Mouse (Mus musculus): ENCODE measurements around the gene Trpc4ap. TPM values are rescaled to one million over a fixed set of nuclear protein-coding genes. Genes with fewer than 3 reads are reported as not detected.
A peak's percentile ranks its signal among the peaks of the same experiment; 100 is the strongest.
"Not testable (repeated sequence)": the region's sequence is repeated elsewhere in the genome, so short reads cannot be mapped to it uniquely, and the experiment has no call there.

The Trpc4ap gene
- 50.8 and 59.8 TPM in 2 replicates for polyA plus RNA-seq (2015; fragmentation: Nextera tagmentation; extraction: Ambion mirVana)

- WGBS (ENCODE audit: insufficient replicate concordance), result under 1% methylated on average over 56 of the region's 72 CpGs
- ATAC-seq (ENCODE audit: low read depth), result peak; percentile 96
- no peaks in the 10 kb centered on the region for H3K9me3 ChIP-seq (replicated peaks)
Observed at GRCm38 (mm10) chr2:155691723-155692493, at the start of gene Trpc4ap. Trpc4ap (minus strand) TSS chr2:155692384.

DNA sequence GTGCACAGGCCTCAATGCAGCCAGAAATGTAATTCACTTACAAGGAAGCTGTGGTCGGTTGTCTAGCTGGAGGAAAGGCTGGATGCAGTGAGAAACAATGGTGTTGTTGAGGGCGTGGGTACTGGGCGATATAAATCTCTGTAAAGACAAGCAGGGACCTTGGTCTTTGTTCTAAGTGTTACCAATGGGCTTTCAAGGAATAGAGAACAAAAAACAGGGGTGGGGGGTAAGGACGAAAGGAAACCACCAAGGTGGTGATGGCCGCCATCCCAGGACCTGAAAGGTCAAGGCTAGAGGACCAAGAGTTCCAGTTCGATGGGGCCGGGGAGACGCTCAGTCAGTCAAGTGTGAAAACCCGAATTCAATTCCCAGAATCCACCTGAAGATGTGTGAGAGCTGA, 45.6 kb upstream of the Trpc4ap start:
- H3K9ac ChIP-seq, result no peak overlapping the region
- H3K4me2 ChIP-seq, result no peak overlapping the region
- H3K36me3 ChIP-seq, result no peaks in the 10 kb centered on the region
- DNase-seq (no peak), ATAC-seq (ENCODE audit: low read depth) (no peak)
- H3K27me3 ChIP-seq, result peaks cover 5% of the 10 kb centered on the region
- 44% methylated on average over 9 of the region's 9 CpGs for WGBS (ENCODE audit: insufficient replicate concordance)
- peaks cover 8% of the 10 kb centered on the region for H3K4me1 ChIP-seq (replicated peaks)
- H3K27ac ChIP-seq, result no peak overlapping the region
- no peaks in the 10 kb centered on the region for H3K9me3 ChIP-seq (replicated peaks)
- H3K4me3 ChIP-seq (replicated peaks), result no peak overlapping the region

More at GRCm38 (mm10) chr2:155691723-155692493, at the start of gene Trpc4ap:
- Histone ChIP-seq H3K9ac (peak within 1 kb of the TSS; percentile 93), H3K27me3 (no peaks in the 10 kb centered on the region), H3K36me3 (peaks cover 12% of the 10 kb centered on the region; the same call in 1 of the 2 replicates), H3K4me2 (peak within 1 kb of the TSS; percentile 79), H3K4me1 (replicated peaks) (peaks cover 29% of the 10 kb centered on the region), H3K27ac (peak within 1 kb of the TSS; percentile 85), H3K4me3 (replicated peaks) (peak within 1 kb of the TSS; percentile 97)
- peak; percentile 93 for DNase-seq

DNA sequence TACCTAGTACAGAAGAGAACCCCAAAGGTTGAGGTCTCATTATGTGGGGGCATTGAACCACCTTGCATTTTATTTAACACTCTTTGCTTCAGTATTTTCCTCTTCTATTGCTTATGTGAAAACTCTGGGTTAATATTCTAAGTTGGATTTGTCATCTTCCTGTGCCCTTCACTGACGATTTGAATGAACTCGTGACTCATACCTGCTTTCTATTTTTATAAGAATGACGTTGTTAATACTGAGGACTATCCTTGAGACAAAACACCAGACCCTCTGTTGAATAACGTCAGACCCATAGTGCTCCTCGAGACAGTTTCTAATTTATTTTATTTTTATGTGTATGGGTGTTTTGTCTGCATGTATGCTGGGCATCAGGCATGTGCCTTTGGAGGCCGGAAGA, 44.8 kb upstream of the Trpc4ap start:
- Histone ChIP-seq H3K9ac (no peak overlapping the region), H3K9me3 (replicated peaks) (no peaks in the 10 kb centered on the region), H3K27ac (no peak overlapping the region), H3K36me3 (no peaks in the 10 kb centered on the region), H3K4me3 (replicated peaks) (no peak overlapping the region), H3K27me3 (no peaks in the 10 kb centered on the region), H3K4me1 (replicated peaks) (no peaks in the 10 kb centered on the region), H3K4me2 (no peak overlapping the region)
- DNase-seq (no peak), ATAC-seq (ENCODE audit: low read depth) (no peak)
- 55% methylated on average over 6 of the region's 6 CpGs for WGBS (ENCODE audit: insufficient replicate concordance)

DNA sequence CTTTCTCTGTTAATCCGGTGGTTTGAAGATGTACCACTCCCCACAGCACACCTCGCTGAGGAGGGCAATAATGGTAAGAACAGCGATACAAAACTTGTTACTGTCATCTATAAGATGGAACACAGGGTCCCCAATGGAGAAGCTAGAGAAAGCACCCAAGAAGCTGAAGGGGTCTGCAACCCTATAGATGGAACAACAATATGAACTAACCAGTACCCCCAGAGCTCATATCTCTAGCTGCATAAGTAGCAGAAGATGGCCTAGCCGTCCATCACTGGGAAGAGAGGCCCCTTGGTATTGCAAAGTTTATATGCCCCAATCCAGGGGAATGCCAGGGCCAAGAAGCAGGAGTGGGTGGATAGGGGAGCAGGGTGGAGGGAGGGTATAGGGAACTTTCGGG, 43.6 kb upstream of the Trpc4ap start, which contains the start of gene Gm17581:
TSS of gene Gm17581 (minus strand) at position 101 of the 400 bp plus-strand sequence.
- H3K4me3 ChIP-seq (replicated peaks); H3K27ac ChIP-seq; H3K9me3 ChIP-seq (replicated peaks); H3K36me3 ChIP-seq; H3K4me2 ChIP-seq; H3K9ac ChIP-seq; H3K27me3 ChIP-seq; H3K4me1 ChIP-seq (replicated peaks); ATAC-seq (ENCODE audit: low read depth); DNase-seq: not testable (repeated sequence)
- 69% methylated on average over 5 of the region's 5 CpGs for WGBS (ENCODE audit: insufficient replicate concordance)

- no peaks in the 10 kb centered on the region for H3K27me3 ChIP-seq
- ATAC-seq (ENCODE audit: low read depth) (no peak), DNase-seq (no peak)
- no peak overlapping the region for H3K27ac ChIP-seq
- H3K4me2 ChIP-seq, result no peak overlapping the region
- no peaks in the 10 kb centered on the region; the same call in 1 of the 2 replicates for H3K4me1 ChIP-seq (replicated peaks)
- no peak overlapping the region for H3K4me3 ChIP-seq (replicated peaks)
- H3K9me3 ChIP-seq (replicated peaks), result no peaks in the 10 kb centered on the region
- no peak overlapping the region for H3K9ac ChIP-seq
- WGBS (ENCODE audit: insufficient replicate concordance), result 74% methylated on average over 5 of the region's 5 CpGs
- no peaks in the 10 kb centered on the region for H3K36me3 ChIP-seq
Observed at GRCm38 (mm10) chr2:155735080-155735479, 42.9 kb upstream of the Trpc4ap start.

GRCm38 (mm10) chr2:155729158-155729645, 37.0 kb upstream of the Trpc4ap start, which contains the start of gene Edem2:
Edem2 (minus strand) TSS chr2:155729475.
- ATAC-seq (ENCODE audit: low read depth) (peak; percentile 94), DNase-seq (peak; percentile 86)
- Histone ChIP-seq H3K4me2 (peak within 1 kb of the TSS; percentile 81), H3K27ac (peak within 1 kb of the TSS; percentile 41), H3K9ac (peak within 1 kb of the TSS; percentile 84), H3K4me3 (replicated peaks) (peak within 1 kb of the TSS; percentile 83), H3K4me1 (replicated peaks) (peaks cover 29% of the 10 kb centered on the region), H3K27me3 (no peaks in the 10 kb centered on the region), H3K9me3 (replicated peaks) (no peaks in the 10 kb centered on the region), H3K36me3 (no peaks in the 10 kb centered on the region)
- under 1% methylated on average over 33 of the region's 33 CpGs for WGBS (ENCODE audit: insufficient replicate concordance)

DNA sequence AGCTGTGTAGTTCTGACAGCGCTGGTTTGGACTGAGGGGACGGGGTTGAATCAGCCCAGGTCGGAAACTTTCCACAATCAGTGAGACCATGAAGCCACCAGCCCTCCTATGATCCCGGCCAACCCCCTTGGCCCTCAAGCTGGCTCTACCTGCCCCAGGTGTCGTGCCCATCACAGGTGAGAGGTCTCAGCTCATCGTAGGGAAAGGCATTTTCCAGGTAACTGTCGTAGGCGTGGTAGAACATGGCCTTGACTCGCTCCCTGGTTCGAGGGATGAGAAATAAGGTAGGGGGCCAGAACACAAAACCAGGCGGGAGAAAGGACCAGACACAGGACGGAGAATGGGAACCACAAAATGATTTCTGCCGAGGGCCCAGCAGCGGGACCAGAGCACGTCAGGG, 36.6 kb upstream of the Trpc4ap start:
- ATAC-seq (ENCODE audit: low read depth) (no peak; the same call in 1 of the 2 replicates), DNase-seq (no peak)
- no peaks in the 10 kb centered on the region for H3K9me3 ChIP-seq (replicated peaks)
- peaks cover 33% of the 10 kb centered on the region for H3K4me1 ChIP-seq (replicated peaks)
- H3K9ac ChIP-seq, result peak overlapping the region; percentile 84
- peak overlapping the region; percentile 81 for H3K4me2 ChIP-seq
- no peaks in the 10 kb centered on the region for H3K27me3 ChIP-seq
- H3K4me3 ChIP-seq (replicated peaks), result peak overlapping the region; percentile 83
- H3K27ac ChIP-seq, result peak overlapping the region; percentile 41
- WGBS (ENCODE audit: insufficient replicate concordance), result 5% methylated on average over 15 of the region's 15 CpGs
- no peaks in the 10 kb centered on the region for H3K36me3 ChIP-seq

GRCm38 (mm10) chr2:155727764-155728395, 35.7 kb upstream of the Trpc4ap start:
- WGBS (ENCODE audit: insufficient replicate concordance), result 71% methylated on average over 7 of the region's 7 CpGs
- no peak for ATAC-seq (ENCODE audit: low read depth)
- Histone ChIP-seq H3K4me2 (peak overlapping the region; percentile 81), H3K27me3 (no peaks in the 10 kb centered on the region), H3K9me3 (replicated peaks) (no peaks in the 10 kb centered on the region), H3K9ac (no peak overlapping the region), H3K36me3 (peaks cover under 1% of the 10 kb centered on the region), H3K4me1 (replicated peaks) (peaks cover 33% of the 10 kb centered on the region), H3K27ac (no peak overlapping the region), H3K4me3 (replicated peaks) (no peak overlapping the region)
- DNase-seq, result no peak

DNA sequence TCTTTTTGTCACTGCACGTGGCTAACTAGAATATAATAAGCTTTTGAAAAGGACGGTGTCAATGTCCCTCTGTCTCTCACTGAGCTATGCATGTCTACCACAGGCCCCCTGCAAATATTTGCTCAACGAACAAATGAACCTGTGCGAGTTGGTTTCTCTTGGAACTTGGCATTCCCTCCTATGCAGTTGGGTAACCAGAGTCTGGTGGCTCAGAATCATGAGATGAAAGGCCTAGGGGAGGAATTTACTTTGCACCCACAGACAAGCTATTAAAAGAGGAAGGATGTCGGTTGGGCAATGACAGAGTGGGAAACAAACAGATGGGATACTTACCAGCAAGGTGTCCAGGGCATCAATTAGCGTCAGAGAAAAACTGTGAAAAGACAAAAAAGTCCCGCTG, 34.1 kb upstream of the Trpc4ap start:
- H3K4me3 ChIP-seq (replicated peaks), result no peak overlapping the region
- H3K4me2 ChIP-seq, result no peak overlapping the region
- H3K9ac ChIP-seq, result no peak overlapping the region
- WGBS (ENCODE audit: insufficient replicate concordance), result 61% methylated on average over 7 of the region's 7 CpGs
- peaks cover 33% of the 10 kb centered on the region for H3K4me1 ChIP-seq (replicated peaks)
- no peak overlapping the region for H3K27ac ChIP-seq
- no peaks in the 10 kb centered on the region for H3K9me3 ChIP-seq (replicated peaks)
- ATAC-seq (ENCODE audit: low read depth), result no peak
- DNase-seq, result no peak
- peaks cover 12% of the 10 kb centered on the region for H3K36me3 ChIP-seq
- no peaks in the 10 kb centered on the region for H3K27me3 ChIP-seq

GRCm38 (mm10) chr2:155724526-155724925, 32.3 kb upstream of the Trpc4ap start:
- H3K9me3 ChIP-seq (replicated peaks), result no peaks in the 10 kb centered on the region
- H3K4me1 ChIP-seq (replicated peaks), result peaks cover 28% of the 10 kb centered on the region
- no peak for ATAC-seq (ENCODE audit: low read depth)
- WGBS (ENCODE audit: insufficient replicate concordance), result 52% methylated on average over 6 of the region's 6 CpGs
- H3K27ac ChIP-seq, result no peak overlapping the region
- no peak overlapping the region for H3K9ac ChIP-seq
- no peak overlapping the region for H3K4me3 ChIP-seq (replicated peaks)
- peaks cover 16% of the 10 kb centered on the region for H3K36me3 ChIP-seq
- H3K4me2 ChIP-seq, result no peak overlapping the region
- no peaks in the 10 kb centered on the region for H3K27me3 ChIP-seq
- no peak for DNase-seq

GRCm38 (mm10) chr2:155724036-155724435, 31.9 kb upstream of the Trpc4ap start:
- Histone ChIP-seq H3K4me2 (no peak overlapping the region), H3K27me3 (no peaks in the 10 kb centered on the region), H3K4me3 (replicated peaks) (no peak overlapping the region), H3K27ac (no peak overlapping the region), H3K9ac (no peak overlapping the region), H3K36me3 (peaks cover 16% of the 10 kb centered on the region), H3K9me3 (replicated peaks) (no peaks in the 10 kb centered on the region), H3K4me1 (replicated peaks) (peaks cover 26% of the 10 kb centered on the region)
- DNase-seq (no peak), ATAC-seq (ENCODE audit: low read depth) (no peak)
- 40% methylated on average over 5 of the region's 5 CpGs for WGBS (ENCODE audit: insufficient replicate concordance)
